Mouse (Mus musculus): ENCODE data around the gene Slc8a3.

GRCm38 (mm10) chr12:81189636-81190035 lies 143.3 kb downstream of the Slc8a3 start:
- TF ChIP-seq GATA1 (IDR thresholded peaks at IDR 0.05; ENCODE audit: low read length) (no peak), TAL1 (IDR thresholded peaks at IDR 0.05; ENCODE audit: low read length) (no peak)
